Mouse (Mus musculus) erythroblast, adult 5-6 weeks (primary cell): ENCODE results near the gene Dcps. TPM values are rescaled to one million over a fixed set of nuclear protein-coding genes. Genes with fewer than 3 reads are reported as not detected.

Experiments used
- ATAC-seq: replicated peaks from 2 replicates; pipeline ENCODE4 v1.8.0; 2016; ENCODE audit warnings: moderate number of reproducible peaks, mild to moderate bottlenecking, moderate TSS enrichment, inconsistent platforms; ENCODE audit not compliant: poor library complexity, low FRiP score, severe bottlenecking
- total RNA-seq, 2 experiments: library from RNA; stranded (forward) in 1 of 2; stranded (reverse) in 1 of 2; fragments of 150-400 nt in 1 of 2; fragments of 200-764, 138-1000 nt in 1 of 2; gene quantifications; 2 replicates each; pipeline versions ENCODE4 v1.2.3 to v1.2.4; 2015 to 2017; ENCODE audit warnings: low replicate concordance in 2 of 2

The Dcps gene
- 6.1 and 7.5 TPM in 2 replicates for total RNA-seq (2015; ENCODE audit: low replicate concordance)
- total RNA-seq (2017; ENCODE audit: low replicate concordance), result 7.4 and 8.3 TPM in 2 replicates

DNA sequence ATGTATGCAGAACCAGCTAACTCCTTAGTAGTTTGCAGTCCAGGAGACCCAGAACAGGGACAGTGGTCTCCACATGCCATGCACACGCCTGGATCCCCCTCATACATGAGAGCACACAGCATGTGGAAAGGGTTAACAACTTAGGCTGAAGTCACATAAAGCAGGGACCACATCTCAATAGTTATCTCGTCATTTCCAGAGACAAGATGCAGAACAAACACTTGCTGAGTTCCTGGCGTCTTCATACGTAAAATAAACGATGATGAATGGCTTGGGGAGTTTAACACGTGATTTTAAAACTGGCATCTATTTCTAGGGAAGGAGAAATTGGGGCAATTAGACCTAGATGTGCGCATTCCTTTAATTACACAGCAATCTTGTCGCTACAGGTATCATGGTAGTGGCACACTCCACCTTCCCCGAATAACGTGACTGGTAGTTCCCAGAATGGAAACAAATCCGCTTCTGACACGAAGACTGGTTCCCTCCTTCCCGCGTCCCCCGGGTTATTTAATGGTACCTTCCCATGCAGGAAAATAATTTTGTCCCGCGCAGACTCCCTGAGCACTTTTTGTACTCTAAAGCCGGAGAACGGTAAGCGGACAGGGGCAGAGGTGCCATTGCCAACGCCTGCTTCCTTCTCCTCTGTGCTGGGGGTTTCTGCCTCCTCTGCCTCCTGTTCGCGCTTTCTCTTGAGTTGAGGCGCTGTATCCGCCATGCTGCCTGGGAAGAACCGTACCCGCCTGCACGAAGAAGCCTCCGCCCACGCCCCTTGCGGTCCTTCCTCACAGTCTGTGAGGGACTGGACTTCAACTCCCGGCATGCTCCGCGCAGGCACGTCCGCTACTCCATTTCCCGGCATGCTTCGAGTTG is at the start of gene Dcps:
TSS of gene Dcps (minus strand) at position 811 of the 873 bp plus-strand sequence.
- peak; percentile 99 for ATAC-seq

DNA sequence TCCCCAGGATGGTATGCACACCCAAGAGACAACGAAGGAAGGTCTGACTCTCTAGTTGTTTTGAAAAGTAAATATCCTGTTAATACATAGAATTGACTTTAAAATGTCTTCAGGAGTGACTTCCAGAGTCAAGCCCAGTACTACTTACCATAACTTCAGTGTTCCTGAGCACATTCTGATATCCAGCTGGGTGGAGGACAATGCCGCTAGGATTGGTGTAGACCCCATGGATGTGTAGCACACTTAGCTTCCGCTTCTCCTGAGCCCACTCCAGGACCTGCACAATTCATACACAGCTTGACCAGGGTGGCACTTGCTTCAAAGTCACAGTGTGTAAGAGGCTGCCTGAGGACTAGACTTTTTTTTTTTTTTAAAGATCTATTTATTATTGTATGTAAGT is 47.6 kb upstream of the Dcps start:
- ATAC-seq, result no peak

DNA sequence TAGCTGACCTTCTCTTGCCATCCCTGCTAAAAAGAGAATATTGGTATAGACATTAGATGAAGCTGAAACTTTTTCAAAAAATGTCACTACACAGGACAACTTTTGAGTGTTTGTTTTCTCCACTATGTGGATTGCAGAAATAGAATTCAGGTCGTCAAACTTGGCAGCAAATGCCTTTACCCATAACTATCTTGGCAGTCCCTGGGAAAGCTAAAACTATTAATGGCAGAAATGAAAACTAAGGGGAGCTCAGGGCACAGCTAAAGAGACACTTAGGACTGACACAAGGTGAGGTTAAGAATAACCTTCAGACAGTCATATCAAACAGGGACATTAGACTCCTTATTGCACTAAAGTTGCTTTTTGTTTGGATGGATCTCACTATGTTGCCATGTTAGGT is 42.1 kb upstream of the Dcps start:
- no peak for ATAC-seq

DNA sequence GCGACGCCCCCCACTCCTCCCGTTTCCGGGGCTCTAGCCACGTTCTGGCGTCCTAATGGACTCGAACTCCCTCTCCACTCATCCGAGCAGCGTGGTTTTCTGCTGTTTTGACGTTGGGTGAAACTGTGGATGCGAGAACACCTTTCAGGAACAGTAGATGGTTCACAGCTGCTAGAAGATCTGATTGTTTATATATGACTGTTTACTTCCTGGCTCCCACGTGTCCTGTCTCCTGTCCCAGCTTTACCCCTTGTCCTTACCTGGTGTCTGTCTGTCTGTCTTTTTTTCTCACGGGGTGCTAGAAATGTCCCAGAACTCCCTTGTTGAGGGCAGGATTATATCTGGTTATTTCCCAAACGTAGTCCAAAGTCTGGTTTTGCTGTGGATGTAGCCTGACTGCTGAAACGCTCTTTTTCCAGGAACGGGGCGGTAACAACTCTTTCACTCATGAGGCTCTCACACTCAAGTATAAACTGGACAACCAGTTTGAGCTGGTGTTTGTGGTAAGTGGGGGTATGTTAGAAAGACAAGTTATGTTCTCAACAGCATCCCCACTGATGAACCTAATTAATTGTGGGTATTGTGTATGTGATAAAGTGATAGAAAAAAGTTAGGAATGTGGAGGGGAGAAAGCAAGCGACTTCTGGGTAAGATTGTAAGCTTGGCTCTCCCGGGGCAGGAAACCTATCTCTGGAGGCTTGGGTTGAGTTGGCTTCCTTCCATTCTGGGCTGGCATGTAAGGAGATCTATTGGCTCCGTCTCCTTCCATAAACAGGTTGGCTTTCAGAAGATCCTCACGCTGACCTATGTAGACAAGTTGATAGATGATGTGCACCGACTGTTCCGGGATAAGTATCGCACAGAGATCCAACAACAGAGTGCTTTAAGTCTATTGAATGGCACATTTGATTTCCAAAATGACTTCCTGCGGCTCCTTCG is 36.0 kb upstream of the Dcps start:
- ATAC-seq, result no peak

DNA sequence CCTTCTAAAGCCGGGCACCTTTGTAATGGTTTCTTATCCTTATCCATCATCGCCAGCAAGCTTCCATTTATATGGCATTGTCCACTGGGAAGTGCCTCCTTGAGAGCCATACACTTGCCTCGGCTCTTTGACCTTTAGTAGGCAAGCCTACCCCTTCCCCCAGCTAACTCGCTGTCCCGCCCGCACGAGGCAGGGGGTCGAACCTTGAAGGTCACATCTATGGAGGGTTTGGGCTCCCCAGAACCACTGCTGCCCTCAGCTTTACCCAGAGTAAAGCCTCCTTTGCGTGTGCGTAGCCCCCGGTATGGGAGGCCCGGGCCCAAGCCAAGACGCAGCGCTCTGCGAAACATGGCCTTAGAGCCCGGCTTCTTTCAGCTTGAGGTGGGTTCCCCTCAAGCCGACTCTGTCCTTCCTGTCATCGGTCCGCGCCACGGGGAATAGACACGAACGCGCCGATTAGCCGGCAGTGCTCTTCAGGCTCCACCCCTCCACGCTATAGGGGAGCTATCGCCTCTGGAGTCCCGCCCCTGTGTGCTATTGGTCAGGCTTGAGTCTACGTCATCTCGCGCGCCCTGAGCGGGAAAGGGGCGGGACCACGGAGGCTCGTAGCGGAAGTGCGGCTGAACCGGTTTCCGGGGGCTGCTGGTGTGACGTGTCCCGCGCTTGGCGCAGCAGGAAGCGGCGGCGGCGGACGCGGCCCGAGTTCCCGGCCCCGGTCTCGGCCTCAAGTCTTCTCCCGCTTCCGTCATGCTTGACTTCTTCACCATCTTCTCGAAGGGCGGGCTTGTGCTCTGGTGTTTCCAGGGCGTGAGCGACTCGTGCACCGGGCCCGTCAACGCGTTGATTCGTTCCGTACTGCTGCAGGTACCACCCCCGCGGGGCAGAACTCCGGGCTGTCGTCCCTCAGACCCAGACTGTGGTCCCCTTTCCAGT is 34.9 kb upstream of the Dcps start, which contains the start of gene Foxred1:
TSS of gene Foxred1 (minus strand) at position 514 of the 933 bp plus-strand sequence.
- peak; percentile 97 for ATAC-seq

DNA sequence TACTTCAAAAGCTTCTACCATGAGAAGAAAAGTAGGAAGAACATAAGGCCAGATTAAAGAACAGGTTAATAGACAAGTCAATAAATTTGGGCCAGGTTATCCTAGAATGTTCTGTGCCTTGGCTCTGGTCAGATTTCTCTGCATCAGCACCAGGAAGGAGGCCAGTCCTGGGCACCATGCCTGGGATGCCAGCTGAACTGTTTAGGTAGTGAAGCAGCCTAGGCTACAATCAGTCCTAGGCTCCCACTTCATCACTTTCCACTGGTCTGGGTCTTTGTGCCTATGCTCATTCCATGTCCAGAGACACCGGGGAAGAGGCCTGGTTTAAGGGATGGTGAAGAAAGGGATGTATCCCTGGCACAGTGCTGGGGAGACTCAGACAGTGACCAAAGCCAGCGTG is 28.6 kb upstream of the Dcps start:
- ATAC-seq, result no peak

DNA sequence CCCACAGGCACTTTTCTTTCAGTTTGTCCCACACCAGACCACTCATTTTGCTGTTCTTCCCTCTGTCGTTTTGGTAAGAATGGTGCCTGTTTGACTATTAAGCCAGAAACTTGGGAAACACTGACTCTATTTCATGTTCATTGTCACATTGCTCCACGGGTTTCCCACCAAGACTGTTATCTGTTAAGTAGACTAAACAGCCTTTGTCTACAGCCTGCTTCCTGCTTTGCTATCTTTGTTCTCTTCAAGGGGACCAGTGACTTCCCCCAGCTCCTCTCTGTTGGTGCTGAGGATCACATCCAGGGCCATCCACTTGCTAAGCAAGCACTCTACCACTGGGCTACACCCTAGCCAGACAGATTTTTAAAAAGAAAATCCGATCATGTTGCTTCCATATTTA is 27.7 kb upstream of the Dcps start:
- ATAC-seq, result no peak

DNA sequence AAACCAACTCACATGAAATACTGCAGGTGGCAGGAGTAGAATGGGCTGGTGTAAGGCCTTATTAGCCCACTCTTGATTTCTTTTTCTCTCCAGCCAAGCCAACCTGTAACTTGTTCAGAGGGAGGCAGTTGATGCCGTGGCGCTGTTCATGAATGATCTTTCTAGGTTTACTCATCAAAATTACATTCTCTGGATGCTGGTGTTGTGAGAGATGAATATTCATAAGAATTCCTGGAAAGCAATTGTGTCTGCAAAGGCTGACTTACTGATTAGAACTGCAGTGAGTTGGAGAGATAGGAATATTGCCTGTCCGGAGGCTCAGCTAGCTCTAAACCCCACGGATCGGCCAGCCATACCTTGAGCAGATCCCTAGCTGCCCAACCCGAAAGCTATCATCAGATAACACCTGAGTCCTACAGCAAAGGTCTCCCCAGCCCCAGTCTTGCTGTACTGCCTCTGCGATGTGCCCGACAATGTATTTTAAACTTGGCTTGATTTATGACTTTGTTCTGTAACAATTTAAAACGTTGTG is 24.7 kb upstream of the Dcps start:
- peak; percentile 13; the same call in 1 of the 2 replicates for ATAC-seq

DNA sequence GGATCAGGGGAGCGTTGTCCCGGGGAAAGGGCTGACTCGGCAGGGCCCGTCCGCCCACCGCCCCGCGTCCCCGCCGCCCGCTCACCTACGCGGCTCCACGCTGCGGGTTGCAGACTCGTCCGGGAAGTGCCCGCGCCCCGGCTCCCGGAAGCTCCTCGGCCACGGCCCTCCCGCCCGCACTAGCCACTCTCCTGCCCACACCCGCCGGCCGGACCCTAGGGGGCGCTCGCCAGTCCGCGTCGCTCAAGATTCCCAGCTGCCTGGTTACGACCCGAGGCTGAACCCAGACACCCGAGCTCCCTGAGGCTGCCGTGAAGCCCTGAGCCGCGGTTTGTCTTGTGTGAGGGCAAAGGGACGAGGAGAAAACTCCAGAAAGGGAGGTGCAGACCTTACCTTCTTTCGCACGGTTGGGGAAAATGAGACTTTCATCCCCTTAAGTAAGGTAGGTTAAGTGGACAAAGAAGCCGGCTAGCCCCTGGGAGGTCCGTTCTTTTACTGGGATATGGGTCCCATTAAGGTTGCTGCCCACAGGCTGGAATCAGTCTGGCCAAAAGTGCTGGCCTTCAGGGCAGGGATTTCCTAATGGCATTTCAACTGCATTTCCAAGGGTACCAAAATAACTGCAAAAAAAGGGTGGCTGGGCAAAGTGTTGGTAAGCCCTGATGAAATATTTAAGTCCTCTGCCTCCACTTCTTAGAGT is 24.1 kb upstream of the Dcps start, which contains the start of the genes Srpr and Tirap:
TSS of gene Srpr (plus strand) at position 404 of the 700 bp plus-strand sequence.
TSS of gene Tirap (minus strand) at position 520 of the 700 bp plus-strand sequence.
- peak; percentile 95 for ATAC-seq

DNA sequence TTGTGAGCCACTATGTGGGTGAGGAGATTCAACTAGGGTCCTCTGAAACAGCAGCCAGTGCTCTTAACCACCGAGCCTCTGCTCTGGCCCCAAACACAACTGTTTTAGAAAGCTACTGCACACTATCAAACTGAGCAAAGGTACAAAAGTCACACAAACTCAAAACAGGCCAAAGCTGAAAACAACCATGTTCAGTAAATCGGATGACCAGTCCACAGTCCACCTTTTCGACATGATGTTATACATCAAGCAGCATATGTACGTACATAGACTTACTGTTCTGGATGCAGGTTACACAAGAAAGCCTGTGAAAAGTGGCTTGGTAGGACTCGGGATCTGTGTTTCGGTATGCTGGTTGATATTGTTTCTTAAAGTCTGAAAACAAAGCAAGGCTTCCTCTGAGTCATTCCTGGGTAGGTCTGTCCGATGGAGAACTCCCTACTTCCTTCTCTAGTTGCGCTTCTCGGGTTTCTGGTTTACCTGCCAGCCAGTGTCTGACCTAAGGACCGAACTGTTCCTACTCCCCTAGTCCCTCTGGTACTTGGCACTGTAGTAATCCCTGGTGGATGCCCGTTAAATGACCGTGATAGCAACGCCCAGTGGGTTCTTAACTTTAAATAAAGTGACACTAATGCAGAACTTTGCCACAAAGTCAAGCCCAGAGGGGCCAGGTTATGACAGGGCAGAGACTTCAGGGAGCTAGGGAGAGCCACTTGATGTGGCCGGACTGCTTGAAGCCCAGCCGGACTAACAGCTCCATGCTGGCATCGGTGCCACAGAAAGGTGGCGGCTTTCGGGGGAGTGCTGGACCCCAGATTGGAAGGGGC is 23.3 kb upstream of the Dcps start:
- no peak for ATAC-seq

DNA sequence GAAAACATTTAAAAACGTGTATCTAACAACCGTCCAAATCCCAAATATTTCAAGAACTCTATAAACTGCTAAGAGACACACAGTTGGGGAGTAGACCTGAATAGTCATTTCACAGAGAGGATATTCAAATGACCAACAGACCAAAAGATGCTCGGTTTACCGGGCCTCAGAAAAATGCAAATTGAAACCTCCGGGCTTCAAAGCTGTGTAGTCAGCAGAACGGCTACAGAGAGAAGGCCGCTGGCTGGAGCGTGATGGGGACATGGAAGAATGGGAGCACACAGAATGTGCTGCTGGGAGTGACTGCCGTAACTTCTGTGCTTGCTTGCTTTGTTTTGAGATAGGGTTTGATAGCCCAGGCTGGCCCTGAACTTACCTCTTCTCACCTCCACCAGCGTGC is 22.5 kb upstream of the Dcps start:
- no peak for ATAC-seq

DNA sequence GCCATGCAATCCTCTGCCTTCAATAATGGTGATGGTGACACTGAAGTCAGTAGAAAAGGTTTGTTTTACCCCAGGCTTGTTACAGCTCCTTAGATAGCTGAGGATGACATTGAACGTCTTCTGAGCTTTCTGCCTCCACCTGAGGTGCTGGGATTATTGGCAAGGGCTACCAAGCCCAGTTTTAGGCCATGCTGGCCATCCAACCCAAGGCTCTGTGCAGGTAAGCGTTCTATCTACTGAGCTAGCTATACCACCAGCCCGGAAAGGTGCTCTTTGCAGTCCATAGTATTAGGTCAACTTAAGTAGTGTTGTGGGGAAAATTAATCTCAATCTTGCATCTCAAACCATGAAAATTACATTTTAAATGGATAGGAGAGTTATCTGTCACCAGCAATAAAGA is 21.8 kb upstream of the Dcps start:
- no peak for ATAC-seq

DNA sequence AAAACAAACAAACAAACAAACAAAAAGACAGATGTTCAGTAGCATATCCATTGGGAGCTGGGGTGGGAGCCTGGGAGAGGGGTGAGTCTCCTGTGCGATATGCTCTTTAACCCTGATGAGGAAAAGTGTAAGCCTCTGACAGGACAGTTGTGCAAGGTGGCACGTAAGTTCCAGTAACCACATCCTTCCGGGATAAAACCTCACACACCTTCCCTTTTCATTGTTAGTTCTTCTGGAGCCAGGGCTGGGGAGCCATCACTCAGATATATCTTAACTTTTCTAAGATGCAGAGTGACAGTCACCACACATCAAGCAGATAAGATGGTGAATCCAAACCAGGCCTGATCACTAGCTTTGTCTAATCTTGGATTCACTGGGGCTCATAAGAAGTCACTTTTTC is 18.2 kb upstream of the Dcps start:
- no peak for ATAC-seq

DNA sequence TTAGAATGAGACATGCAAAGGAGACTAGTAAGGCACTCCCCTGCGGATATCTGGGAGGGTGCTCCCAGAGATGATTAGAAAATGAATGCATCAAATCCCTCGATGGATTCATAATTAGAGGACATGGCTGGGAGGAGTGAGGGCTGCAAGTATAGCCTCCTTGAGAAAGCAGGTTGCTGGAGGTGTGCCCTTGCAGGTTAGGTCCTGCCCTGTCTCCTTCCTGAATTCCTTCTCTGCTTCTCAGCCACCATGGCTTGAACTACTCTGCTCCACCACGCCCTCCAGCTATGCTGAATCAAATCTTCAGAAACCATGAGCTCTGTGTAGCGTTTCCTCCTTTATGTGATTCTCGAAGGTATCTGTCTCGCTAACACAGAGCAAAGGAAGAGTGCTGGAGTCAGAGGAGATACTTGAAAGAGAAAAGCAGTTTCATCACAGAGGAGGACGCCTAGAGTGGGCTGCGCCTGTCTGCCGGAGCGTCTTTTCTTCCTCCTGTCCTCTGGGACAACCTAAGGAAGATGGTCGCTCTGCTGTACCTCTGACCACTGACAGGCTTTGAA is 17.2 kb upstream of the Dcps start:
- no peak for ATAC-seq

DNA sequence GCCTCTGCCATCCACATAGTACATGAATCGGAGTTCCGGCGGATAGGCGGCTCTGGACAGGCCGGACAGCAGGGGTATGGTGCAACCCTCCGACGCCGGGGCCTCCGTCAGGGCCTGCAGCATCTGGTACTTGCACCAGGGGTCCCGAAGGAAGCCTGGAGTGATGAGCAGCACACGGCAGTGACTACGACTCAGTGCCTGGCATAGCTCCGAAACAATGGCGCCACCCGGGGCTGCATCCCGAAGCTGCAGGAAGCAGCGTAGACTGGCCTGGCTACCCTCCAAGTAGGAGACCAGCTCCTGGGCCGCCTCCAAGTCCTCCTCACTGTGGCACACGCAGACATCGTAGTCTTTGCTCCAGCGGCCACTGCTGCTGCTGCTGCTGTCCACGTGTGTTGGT is 12.8 kb upstream of the Dcps start:
- no peak for ATAC-seq

DNA sequence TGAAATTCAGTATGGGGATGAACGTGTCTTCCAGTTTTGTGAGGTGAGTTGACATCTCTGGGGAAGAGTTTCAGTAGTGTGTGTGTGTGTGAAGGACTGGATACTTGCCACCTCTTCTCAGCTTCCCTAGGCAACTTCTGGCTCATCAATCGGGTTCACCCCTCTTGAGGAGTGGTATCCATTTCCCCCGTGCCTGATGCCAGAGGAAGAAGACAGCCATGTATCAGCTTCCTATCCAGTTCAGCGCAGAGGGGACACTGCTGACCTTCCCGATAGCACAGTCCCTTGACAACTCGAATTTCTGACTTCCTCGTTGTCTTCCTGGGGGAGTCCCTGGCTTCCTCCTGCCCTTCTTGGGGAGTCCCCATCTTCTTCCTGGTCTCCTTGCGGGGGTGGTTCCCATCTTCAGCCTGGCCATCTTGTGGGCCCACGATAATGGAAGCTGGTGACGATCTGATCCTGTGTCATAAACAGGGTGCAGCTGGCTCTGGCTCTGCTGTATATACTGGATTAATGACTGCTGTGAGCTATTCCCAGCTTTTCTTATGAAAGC is 11.6 kb upstream of the Dcps start:
- ATAC-seq, result no peak

DNA sequence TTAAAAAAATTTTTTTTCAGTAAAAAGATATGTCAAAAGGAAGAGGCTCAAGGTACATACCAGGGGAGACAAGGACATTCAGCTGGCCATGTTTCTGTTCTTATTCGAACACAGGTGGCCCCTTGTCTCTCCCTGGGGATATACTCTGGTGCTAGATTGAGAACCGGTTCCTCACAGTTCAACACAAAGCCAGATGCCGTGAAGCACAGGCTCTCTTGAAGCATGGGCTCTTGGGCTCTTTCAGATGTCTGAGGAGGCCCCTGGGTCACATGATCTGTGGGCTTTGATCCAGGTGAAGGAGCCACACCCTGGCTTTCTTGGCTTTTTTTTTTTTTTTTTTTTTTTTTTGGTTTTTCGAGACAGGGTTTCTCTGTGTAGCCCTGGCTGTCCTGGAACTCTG is 10.6 kb upstream of the Dcps start:
- no peak for ATAC-seq
